Mouse (Mus musculus): ENCODE results near the gene Eif2b1.
"Not testable (repeated sequence)": the region's sequence is repeated elsewhere in the genome, so short reads cannot be mapped to it uniquely, and the experiment has no call there.

Gene Eif2b1

DNA sequence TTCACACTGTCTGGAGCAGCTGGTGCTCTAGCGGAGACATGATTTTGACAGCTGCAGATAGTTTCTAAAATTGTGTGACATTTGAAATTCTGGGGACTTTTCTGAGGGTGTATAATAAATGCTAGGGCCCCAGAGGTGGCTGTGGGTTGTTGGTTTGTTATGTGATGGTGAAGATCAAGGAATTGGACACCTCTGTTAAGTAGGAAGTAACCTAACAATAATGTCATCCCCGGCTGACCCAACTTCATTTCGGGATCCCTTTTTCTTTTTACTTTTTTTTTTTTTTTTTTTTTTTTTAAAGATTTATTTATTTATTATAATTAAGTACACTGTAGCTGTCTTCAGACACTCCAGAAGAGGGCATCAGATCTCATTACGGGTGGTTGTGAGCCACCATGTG is 28.2 kb downstream of the Eif2b1 start:
- DNase-seq (ENCODE audit: low read depth, low spot score): not testable (repeated sequence)

DNA sequence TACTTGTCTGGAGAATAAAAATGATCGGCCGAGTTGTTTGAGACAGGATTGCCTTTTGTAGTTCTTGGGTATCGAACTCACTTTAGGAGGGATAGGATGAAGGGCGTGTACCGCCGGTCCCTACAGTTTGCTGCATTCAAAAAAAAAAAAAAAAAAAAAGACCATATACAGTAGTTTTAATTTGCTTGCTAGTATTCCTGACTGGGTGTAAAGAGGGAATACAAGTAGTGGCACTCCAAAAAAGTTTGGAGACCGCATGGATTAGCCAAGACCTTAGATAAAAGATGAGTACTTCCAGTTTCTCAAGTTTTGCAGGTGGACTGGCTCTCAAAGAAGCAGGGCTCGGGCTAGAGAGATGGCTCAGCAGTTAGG is 37.3 kb downstream of the Eif2b1 start:
- DNase-seq (ENCODE audit: low read depth, low spot score): no peak

DNA sequence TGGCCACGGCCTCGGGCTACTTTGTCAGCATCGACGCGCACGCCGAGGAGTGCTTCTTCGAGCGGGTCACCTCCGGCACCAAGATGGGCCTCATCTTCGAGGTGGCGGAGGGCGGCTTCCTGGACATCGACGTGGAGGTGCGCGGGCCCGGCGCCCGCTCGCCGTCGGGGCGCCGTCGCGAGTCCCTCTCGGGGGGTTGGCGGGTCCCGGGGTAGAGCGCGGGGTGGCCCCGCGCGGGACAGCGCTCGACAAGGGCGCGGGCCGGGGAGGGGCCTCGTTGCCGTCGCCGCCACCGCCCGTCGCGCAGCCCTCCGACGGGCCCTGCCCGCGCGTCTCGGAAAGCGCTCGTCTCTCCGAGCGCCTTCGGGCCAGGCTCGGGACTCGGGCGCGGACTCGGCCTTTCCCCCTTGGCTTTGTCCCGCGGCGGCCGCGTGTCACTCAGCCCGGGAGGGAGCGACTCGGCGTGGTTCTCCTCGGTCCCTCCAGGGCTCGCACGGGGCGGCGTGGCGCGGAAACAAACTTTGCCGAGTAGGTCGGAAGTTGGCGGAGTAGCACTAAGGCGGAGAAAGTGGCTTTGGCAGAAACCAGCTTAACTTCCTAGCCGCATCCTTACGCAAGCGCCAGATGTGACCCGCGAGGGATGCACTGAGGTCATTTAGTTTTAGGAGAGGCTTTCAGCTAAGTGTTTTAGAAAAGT is 37.9 kb downstream of the Eif2b1 start:
- DNase-seq (ENCODE audit: low read depth, low spot score): no peak

DNA sequence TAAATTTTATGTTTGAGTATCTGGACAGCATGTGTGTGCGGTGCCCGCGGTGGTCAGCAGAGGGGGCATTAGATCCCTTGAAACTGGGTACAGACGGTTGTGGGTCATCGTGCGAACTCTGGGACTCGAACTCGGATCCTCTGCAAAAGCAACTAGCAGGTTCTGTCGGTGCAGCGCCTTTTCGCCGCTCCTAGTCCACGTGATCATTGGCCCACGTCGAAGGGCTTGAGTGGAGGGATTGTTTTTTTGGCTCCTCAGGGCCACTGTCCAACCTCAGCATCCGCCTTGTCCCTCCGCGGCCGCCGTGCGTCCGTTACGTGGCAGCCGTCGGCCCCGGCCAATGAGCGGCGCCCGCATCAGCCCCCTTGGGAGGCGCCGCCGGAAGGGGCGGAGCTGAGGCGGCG is 38.5 kb downstream of the Eif2b1 start, which contains the start of gene Tmed2:
TSS of gene Tmed2 (plus strand) at position 313 of the 404 bp plus-strand sequence.
- peak; percentile 92 for DNase-seq (ENCODE audit: low read depth, low spot score)

DNA sequence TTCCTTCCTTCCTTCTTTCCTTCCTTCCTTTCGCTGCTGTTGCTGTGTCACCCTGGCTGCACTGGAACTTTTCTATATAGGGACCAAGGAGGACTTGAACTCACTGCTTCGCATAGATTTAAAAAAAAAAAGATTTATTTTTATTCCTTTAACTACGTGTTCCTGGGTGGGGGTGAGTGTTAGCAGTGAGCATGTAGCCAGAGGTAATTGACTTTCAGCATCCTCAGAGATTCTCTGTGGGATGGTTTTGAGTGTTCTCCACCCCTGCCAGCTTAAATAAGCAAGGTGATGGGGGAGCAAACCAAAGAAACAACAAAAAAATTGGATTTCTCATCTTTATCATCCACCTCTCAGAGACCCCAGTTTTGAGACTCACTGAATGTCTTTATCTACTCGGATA is 39.0 kb downstream of the Eif2b1 start:
- DNase-seq (ENCODE audit: low read depth, low spot score): no peak

GRCm38 (mm10) chr5:124538813-124539792 is 39.8 kb downstream of the Eif2b1 start:
- DNase-seq (ENCODE audit: low read depth, low spot score): no peak

DNA sequence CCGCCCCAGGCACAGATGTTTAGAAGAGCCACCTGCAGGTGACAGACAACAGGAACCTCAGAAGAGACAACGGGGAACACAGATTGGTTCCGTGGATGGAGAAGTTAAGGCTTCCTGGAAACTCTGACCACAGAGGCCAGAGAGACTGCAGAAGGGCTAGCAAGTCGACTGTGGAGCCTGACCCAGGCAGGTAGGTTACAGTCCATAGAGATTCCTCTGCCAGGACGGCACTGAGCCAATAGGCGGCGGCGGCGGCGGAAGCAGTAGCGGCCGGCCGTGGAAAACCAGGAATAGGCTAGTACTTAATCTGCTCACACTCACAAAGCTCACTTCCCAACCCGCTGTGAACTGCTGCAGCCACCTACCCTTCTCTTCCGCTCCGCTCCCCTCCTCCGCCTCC is 42.2 kb downstream of the Eif2b1 start:
- no peak for DNase-seq (ENCODE audit: low read depth, low spot score)

- DNase-seq (ENCODE audit: low read depth, low spot score): no peak
Measured at GRCm38 (mm10) chr5:124535016-124535415, 43.9 kb downstream of the Eif2b1 start.

GRCm38 (mm10) chr5:124532451-124532850 is 46.5 kb downstream of the Eif2b1 start:
- no peak for DNase-seq (ENCODE audit: low read depth, low spot score)

GRCm38 (mm10) chr5:124531583-124531930 is 47.4 kb downstream of the Eif2b1 start:
- DNase-seq (ENCODE audit: low read depth, low spot score): no peak

- DNase-seq (ENCODE audit: low read depth, low spot score): no peak
Measured at GRCm38 (mm10) chr5:124530655-124531582, 48.0 kb downstream of the Eif2b1 start, which contains the start of gene Rilpl1. TSS of gene Rilpl1 (minus strand) at chr5:124531391.

- DNase-seq (ENCODE audit: low read depth, low spot score): no peak
Measured at GRCm38 (mm10) chr5:124529697-124530096, 49.2 kb downstream of the Eif2b1 start.

DNA sequence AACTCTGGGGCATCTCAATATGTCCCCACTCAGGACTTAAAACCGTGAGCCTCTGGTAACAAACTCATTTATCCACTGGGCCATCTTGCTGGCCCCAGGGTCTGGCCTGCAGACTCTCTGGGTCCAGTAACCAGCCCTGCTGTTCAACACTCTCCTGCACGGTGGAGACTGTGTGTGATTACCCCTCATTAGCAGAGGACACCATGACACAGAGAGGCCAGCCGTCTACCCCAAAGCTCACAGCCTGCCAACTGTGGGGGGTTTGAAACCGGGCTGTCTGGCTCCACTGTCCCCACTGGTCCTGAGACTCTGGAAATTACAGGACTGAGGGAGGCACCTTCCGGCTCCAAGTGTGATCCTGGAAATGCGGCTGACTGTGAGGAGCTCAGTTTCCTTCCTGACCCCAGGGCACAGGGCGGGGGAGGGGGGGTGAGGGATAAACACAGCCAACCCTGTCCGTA is 49.7 kb downstream of the Eif2b1 start:
- DNase-seq (ENCODE audit: low read depth, low spot score): no peak

GRCm38 (mm10) chr5:124528791-124529190 is 50.1 kb downstream of the Eif2b1 start:
- no peak for DNase-seq (ENCODE audit: low read depth, low spot score)

GRCm38 (mm10) chr5:124528351-124528750 is 50.6 kb downstream of the Eif2b1 start:
- DNase-seq (ENCODE audit: low read depth, low spot score): no peak

DNA sequence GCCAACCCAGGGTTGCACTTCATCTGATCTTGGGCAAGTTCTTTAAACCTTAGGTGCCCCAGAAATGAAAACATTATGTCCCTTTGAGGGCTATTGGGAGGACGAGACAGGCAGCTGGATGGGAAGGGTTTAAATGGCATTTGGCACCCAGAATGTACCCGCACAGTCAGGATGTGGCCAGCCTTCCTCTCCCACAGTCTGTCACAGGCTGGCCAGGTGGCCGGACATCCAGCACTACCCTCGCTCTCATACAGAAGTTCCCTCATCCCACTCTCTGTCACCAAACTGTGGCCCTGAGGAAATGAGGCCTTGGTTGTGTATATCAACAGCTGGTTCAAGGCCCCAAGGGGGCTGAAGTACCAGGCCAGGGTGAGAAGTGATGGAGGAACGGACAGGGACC is 54.0 kb downstream of the Eif2b1 start:
- no peak for DNase-seq (ENCODE audit: low read depth, low spot score)

GRCm38 (mm10) chr5:124523032-124523431 is 55.9 kb downstream of the Eif2b1 start:
- no peak for DNase-seq (ENCODE audit: low read depth, low spot score)

DNA sequence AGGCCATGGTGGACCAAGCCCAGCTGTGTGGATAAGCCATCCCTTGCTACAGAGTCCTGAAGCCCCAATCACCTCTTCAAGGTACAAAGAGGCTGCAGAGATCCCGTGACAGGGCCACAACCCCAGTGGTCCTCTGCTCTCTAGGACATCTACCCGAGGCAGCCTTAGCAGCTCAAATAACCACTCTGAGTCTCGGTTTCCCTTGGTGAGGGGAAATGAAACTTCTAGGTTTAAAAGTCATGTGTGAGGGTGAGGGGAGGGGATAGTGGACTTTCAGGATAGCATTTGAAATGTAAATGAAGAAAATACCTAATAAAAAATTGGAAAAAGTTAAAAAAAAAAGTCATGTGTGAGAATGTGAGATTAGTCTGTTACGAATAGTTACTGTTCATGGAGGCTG is 57.3 kb downstream of the Eif2b1 start:
- no peak for DNase-seq (ENCODE audit: low read depth, low spot score)
